In genomic region chr1:73645011-73645410, GRCm38 (mm10) we compare ENCODE assay signal across 20 mouse cellular contexts.
DNase-seq lines count a peak whose midpoint lies in the region; ATAC-seq and TF ChIP-seq lines count a peak whose summit lies in the region.
"Had no signal": no experiment of that assay in that cellular context is flagged by ENCODE, and none has a peak within 500 bp of the region (broad histone marks: within the 10 kb centered on the region; RNA-seq: fewer than 3 reads in every experiment).

No protein-coding gene starts in this region.

- H3K4me2 ChIP-seq in embryonic facial prominence, embryonic 14.5 days (ENCODE audit: low read depth, low read length) = no peak overlapping the region
- no peak overlapping the region for H3K4me2 ChIP-seq in kidney, embryonic 14.5 days (replicated peaks; ENCODE audit: low read depth, low read length)
- no peak overlapping the region for H3K4me2 ChIP-seq in heart, embryonic 15.5 days
- H3K4me2 ChIP-seq: forebrain, embryonic 12.5 days; hindbrain, embryonic 13.5 days; liver, embryonic 15.5 days; midbrain, embryonic 12.5 days had no signal

- no peak for DNase-seq in embryonic facial prominence, embryonic 14.5 days (ENCODE audit: low spot score)
- no peak for DNase-seq in embryonic facial prominence, embryonic 10.5 days (ENCODE audit: low spot score)
- DNase-seq in kidney, adult 2 months = peak; percentile 55
- DNase-seq in kidney, postnatal 25 days = peak; percentile 42 to 61
- DNase-seq in urinary bladder, postnatal 14 days (ENCODE audit: low spot score) = no peak
- no peak for DNase-seq in hindbrain, embryonic 10.5 days (ENCODE audit: low spot score)
- DNase-seq: adrenal gland, postnatal 25 days; cerebellum, adult 11 months; cerebellum, postnatal 14 days; embryo, embryonic 11 days; thymus, postnatal 4 days had no signal

- TF ChIP-seq CTCF in kidney, adult 2 months (conservative IDR thresholded peaks at IDR 0.05; ENCODE audit: insufficient read depth, insufficient read length, low read depth, low read length) = no peak

- no peak overlapping the region for H3K9ac ChIP-seq in embryonic facial prominence, embryonic 14.5 days (ENCODE audit: low read depth, low read length)
- H3K9ac ChIP-seq in kidney, embryonic 14.5 days (ENCODE audit: low read depth, low read length) = no peak overlapping the region
- no peak overlapping the region for H3K9ac ChIP-seq in heart, embryonic 15.5 days
- H3K9ac ChIP-seq: forebrain, embryonic 12.5 days; hindbrain, embryonic 13.5 days; liver, embryonic 15.5 days; midbrain, embryonic 12.5 days had no signal

- H3K4me1 ChIP-seq in embryonic facial prominence, embryonic 14.5 days (ENCODE audit: control insufficient read depth, insufficient read depth, low read length) = no peaks in the 10 kb centered on the region
- H3K4me1 ChIP-seq in embryonic facial prominence, embryonic 10.5 days = peaks cover 30% of the 10 kb centered on the region
- H3K4me1 ChIP-seq in kidney, adult 2 months (ENCODE audit: control insufficient read depth, insufficient read depth, low read length) = 0 out of 2 replicates have a peak, but pooled peaks cover 2% of the 10 kb centered on the region
- peaks cover 7% of the 10 kb centered on the region; the same call in 1 of the 2 replicates for H3K4me1 ChIP-seq in kidney, embryonic 14.5 days (ENCODE audit: control insufficient read depth, insufficient read depth, low read length)
- H3K4me1 ChIP-seq in heart, embryonic 15.5 days (replicated peaks) = peaks cover 14% of the 10 kb centered on the region
- H3K4me1 ChIP-seq in hindbrain, embryonic 10.5 days (replicated peaks) = peaks cover 46% of the 10 kb centered on the region
- H3K4me1 ChIP-seq: liver, embryonic 15.5 days had no signal

- H3K4me3 ChIP-seq in embryonic facial prominence, embryonic 14.5 days (ENCODE audit: low read depth, low read length) = no peak overlapping the region
- H3K4me3 ChIP-seq in embryonic facial prominence, embryonic 10.5 days = no peak overlapping the region
- no peak overlapping the region for H3K4me3 ChIP-seq in kidney, adult 2 months (ENCODE audit: insufficient read depth, low read depth, low read length)
- no peak overlapping the region for H3K4me3 ChIP-seq in kidney, embryonic 14.5 days (ENCODE audit: low read length)
- H3K4me3 ChIP-seq in heart, embryonic 15.5 days = no peak overlapping the region
- H3K4me3 ChIP-seq in hindbrain, embryonic 10.5 days = no peak overlapping the region
- H3K4me3 ChIP-seq: forebrain, embryonic 12.5 days; hindbrain, embryonic 13.5 days; liver, embryonic 15.5 days; midbrain, embryonic 12.5 days had no signal

- 0 out of 2 replicates have a peak overlapping the region, but pooled peaks have one; percentile 1 for H3K27ac ChIP-seq in embryonic facial prominence, embryonic 14.5 days (replicated peaks; ENCODE audit: low read depth, low read length)
- no peak overlapping the region for H3K27ac ChIP-seq in embryonic facial prominence, embryonic 10.5 days (replicated peaks)
- H3K27ac ChIP-seq in kidney, adult 2 months (ENCODE audit: insufficient read depth, low read depth, low read length) = no peak overlapping the region
- no peak overlapping the region; the same call in 1 of the 2 replicates for H3K27ac ChIP-seq in kidney, embryonic 14.5 days (ENCODE audit: low read depth, low read length)
- 0 out of 2 replicates have a peak overlapping the region, but pooled peaks have one; percentile 31 for H3K27ac ChIP-seq in heart, embryonic 15.5 days
- H3K27ac ChIP-seq in hindbrain, embryonic 10.5 days = no peak overlapping the region
- H3K27ac ChIP-seq: forebrain, embryonic 12.5 days; hindbrain, embryonic 13.5 days; liver, embryonic 15.5 days; midbrain, embryonic 12.5 days had no signal

- no peak for ATAC-seq in embryonic facial prominence, embryonic 14.5 days (ENCODE audit: low read depth)
- ATAC-seq in kidney, embryonic 14.5 days (ENCODE audit: low FRiP score, low TSS enrichment) = no peak
- no peak for ATAC-seq in heart, embryonic 15.5 days (replicated peaks; ENCODE audit: insufficient number of reproducible peaks, insufficient read depth, low FRiP score, low read depth)
- ATAC-seq: activated CD4-positive, CD25-positive, alpha-beta regulatory T cell, adult 4 months; inflammation-experienced regulatory T-cells, adult 6 months had no signal

- H3K9me3 ChIP-seq in embryonic facial prominence, embryonic 14.5 days (ENCODE audit: control insufficient read depth, low read length) = no peaks in the 10 kb centered on the region
- H3K9me3 ChIP-seq in embryonic facial prominence, embryonic 10.5 days = no peaks in the 10 kb centered on the region
- H3K9me3 ChIP-seq in kidney, embryonic 14.5 days (ENCODE audit: control insufficient read depth, low read length) = no peaks in the 10 kb centered on the region
- no peaks in the 10 kb centered on the region for H3K9me3 ChIP-seq in heart, embryonic 15.5 days (replicated peaks)
- H3K9me3 ChIP-seq in hindbrain, embryonic 10.5 days = no peaks in the 10 kb centered on the region
- H3K9me3 ChIP-seq: forebrain, embryonic 12.5 days; G1E; hindbrain, embryonic 13.5 days; liver, embryonic 15.5 days; midbrain, embryonic 12.5 days had no signal

- no peaks in the 10 kb centered on the region for H3K36me3 ChIP-seq in embryonic facial prominence, embryonic 14.5 days (ENCODE audit: control insufficient read depth, insufficient read depth, low read length)
- no peaks in the 10 kb centered on the region for H3K36me3 ChIP-seq in embryonic facial prominence, embryonic 10.5 days (replicated peaks)
- H3K36me3 ChIP-seq in kidney, adult 2 months (ENCODE audit: control insufficient read depth, insufficient read depth, low read length) = no peaks in the 10 kb centered on the region
- H3K36me3 ChIP-seq in kidney, embryonic 14.5 days (ENCODE audit: control insufficient read depth, insufficient read depth, low read length) = no peaks in the 10 kb centered on the region
- no peaks in the 10 kb centered on the region for H3K36me3 ChIP-seq in heart, embryonic 15.5 days
- no peaks in the 10 kb centered on the region for H3K36me3 ChIP-seq in hindbrain, embryonic 10.5 days
- H3K36me3 ChIP-seq: forebrain, embryonic 12.5 days; G1E; hindbrain, embryonic 13.5 days; liver, embryonic 15.5 days; midbrain, embryonic 12.5 days had no signal

- H3K27me3 ChIP-seq in embryonic facial prominence, embryonic 14.5 days (replicated peaks; ENCODE audit: control insufficient read depth, insufficient read depth, low read length) = no peaks in the 10 kb centered on the region
- no peaks in the 10 kb centered on the region for H3K27me3 ChIP-seq in embryonic facial prominence, embryonic 10.5 days (replicated peaks; ENCODE audit: low read depth, poor library complexity, severe bottlenecking)
- H3K27me3 ChIP-seq in kidney, adult 2 months (replicated peaks; ENCODE audit: control insufficient read depth, insufficient read depth, low read length) = no peaks in the 10 kb centered on the region
- H3K27me3 ChIP-seq in kidney, embryonic 14.5 days (ENCODE audit: control insufficient read depth, insufficient read depth, low read length) = no peaks in the 10 kb centered on the region
- no peaks in the 10 kb centered on the region for H3K27me3 ChIP-seq in heart, embryonic 15.5 days
- H3K27me3 ChIP-seq in hindbrain, embryonic 10.5 days (ENCODE audit: insufficient read depth, poor library complexity, severe bottlenecking) = no peaks in the 10 kb centered on the region
- H3K27me3 ChIP-seq: forebrain, embryonic 12.5 days; hindbrain, embryonic 13.5 days; liver, embryonic 15.5 days; midbrain, embryonic 12.5 days had no signal

- WGBS in embryonic facial prominence, embryonic 14.5 days = 64% methylated on average over 3 of the region's 3 CpGs
- 80% methylated on average over 3 of the region's 3 CpGs for WGBS in embryonic facial prominence, embryonic 10.5 days
- 76% methylated on average over 3 of the region's 3 CpGs for WGBS in kidney, adult 2 months
- WGBS in kidney, embryonic 14.5 days = 67% methylated on average over 3 of the region's 3 CpGs
- 64% methylated on average over 3 of the region's 3 CpGs for WGBS in heart, embryonic 15.5 days
- WGBS in hindbrain, embryonic 10.5 days = 90% methylated on average over 3 of the region's 3 CpGs

- TF ChIP-seq POLR2A in kidney, adult 2 months (IDR thresholded peaks at IDR 0.05; ENCODE audit: low read depth, low read length) = no peak

Comparison
In these comparisons a context has a peak if more than half of its experiments do, and no peak if none do; other contexts are left out.
1. H3K27ac ChIP-seq: peak in embryonic facial prominence, embryonic 14.5 days (single experiment) and heart, embryonic 15.5 days (single experiment); none in embryonic facial prominence, embryonic 10.5 days (single experiment), kidney, adult 2 months (single experiment), kidney, embryonic 14.5 days (single experiment) and hindbrain, embryonic 10.5 days (single experiment).
2. DNase-seq: peak in kidney, adult 2 months (single experiment) and kidney, postnatal 25 days (2 of 2); none in embryonic facial prominence, embryonic 14.5 days (single experiment), embryonic facial prominence, embryonic 10.5 days (single experiment), urinary bladder, postnatal 14 days (single experiment) and hindbrain, embryonic 10.5 days (single experiment).